Mouse (Mus musculus): Measurements from ENCODE around the gene Rcn3. TPM values are rescaled to one million over a fixed set of nuclear protein-coding genes. Genes with fewer than 3 reads are reported as not detected.

The Rcn3 gene
- total and polyA plus RNA-seq, 2 experiments from 2014 or later: 24.2 to 31.9 TPM

DNA sequence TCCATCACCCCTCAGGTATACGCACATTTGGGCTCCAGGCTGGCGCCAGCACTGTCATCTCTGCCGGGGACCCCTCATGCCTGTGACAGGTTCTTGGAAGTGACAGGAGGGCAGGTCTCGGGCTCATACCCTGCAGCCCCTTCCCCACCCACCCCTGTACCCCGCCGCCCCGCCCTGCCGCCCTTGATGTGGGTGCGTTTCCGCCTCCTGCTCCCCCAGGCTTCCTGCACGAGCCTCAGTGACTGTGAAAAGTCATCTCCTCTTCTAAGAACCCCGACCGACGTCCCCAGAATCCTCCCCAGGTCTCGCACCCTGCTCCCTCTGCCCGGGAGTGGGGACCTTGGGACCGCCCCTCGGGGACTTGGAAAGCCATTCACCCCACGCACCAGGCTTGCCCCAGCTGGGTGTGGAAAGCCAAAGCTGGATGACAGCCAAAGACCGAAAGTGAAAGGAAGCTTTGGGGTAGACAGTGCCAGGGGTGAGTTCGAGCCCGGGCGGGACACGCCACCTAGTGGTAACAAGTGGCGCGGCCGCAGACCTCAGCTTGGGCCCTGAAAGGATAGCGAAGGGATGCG, 44.1 kb upstream of the Rcn3 start, which contains the start of the genes Gm45713 and Flt3l:
Gene Gm45713 (minus strand): TSS at position 239 of the 575 bp plus-strand sequence.
Gene Flt3l (minus strand): TSS at position 440 of the 575 bp plus-strand sequence.
- ATAC-seq (ENCODE audit: low FRiP score) (peak; percentile 62), DNase-seq (ENCODE audit: low spot score) (peak; percentile 83)
- H3K4me3 ChIP-seq (ENCODE audit: low read depth, low read length): peak within 1 kb of the TSS; percentile 38
- peak within 1 kb of the TSS; percentile 50; the same call in 1 of the 2 replicates for H3K9ac ChIP-seq (replicated peaks; ENCODE audit: low read length, poor library complexity, severe bottlenecking)
- H3K27me3 ChIP-seq (ENCODE audit: insufficient read depth, low read length): no peaks in the 10 kb centered on the region
- peak; percentile 91 for TF ChIP-seq CTCF (IDR thresholded peaks at IDR 0.05)
- no peaks in the 10 kb centered on the region for H3K9me3 ChIP-seq (ENCODE audit: low read length)
- H3K4me1 ChIP-seq (ENCODE audit: insufficient read depth, low read length): no peaks in the 10 kb centered on the region
- peak within 1 kb of the TSS; percentile 58 for H3K4me2 ChIP-seq (ENCODE audit: low read depth, low read length, poor library complexity, severe bottlenecking)
- no peaks in the 10 kb centered on the region for H3K36me3 ChIP-seq (ENCODE audit: insufficient read depth, low read length)
- no peak within 1 kb of the TSS for H3K27ac ChIP-seq (ENCODE audit: low read depth, low read length)
- 3% methylated on average over 29 of the region's 29 CpGs for WGBS

DNA sequence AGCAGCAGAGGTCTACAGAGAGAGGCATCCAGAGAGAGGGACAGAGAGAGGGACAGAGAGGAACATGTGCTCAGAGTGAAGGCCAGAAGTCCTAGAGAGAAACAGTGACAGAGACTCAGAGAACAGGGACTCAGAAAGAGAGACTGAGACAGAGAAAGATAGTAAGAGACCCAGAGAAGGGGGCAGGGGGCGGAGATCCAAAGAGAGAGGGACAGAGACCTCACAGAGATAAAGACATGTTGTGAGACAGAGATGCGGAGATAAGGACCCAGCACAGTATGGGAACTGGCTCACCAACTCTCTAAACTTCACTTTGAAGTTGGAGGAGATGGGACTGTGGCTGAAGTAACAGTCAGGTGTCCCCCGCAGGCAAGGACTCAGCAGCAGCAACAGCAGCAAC, 43.3 kb upstream of the Rcn3 start:
- peak overlapping the region; percentile 58 for H3K4me2 ChIP-seq (ENCODE audit: low read depth, low read length, poor library complexity, severe bottlenecking)
- TF ChIP-seq CTCF (IDR thresholded peaks at IDR 0.05): no peak
- no peaks in the 10 kb centered on the region for H3K27me3 ChIP-seq (ENCODE audit: insufficient read depth, low read length)
- no peaks in the 10 kb centered on the region for H3K9me3 ChIP-seq (ENCODE audit: low read length)
- H3K9ac ChIP-seq (replicated peaks; ENCODE audit: low read length, poor library complexity, severe bottlenecking): no peak overlapping the region
- no peaks in the 10 kb centered on the region for H3K36me3 ChIP-seq (ENCODE audit: insufficient read depth, low read length)
- no peak overlapping the region for H3K27ac ChIP-seq (ENCODE audit: low read depth, low read length)
- no peak for DNase-seq (ENCODE audit: low spot score)
- WGBS: 77% methylated on average over 3 of the region's 3 CpGs
- H3K4me3 ChIP-seq (ENCODE audit: low read depth, low read length): no peak overlapping the region
- ATAC-seq (ENCODE audit: low FRiP score): no peak
- no peaks in the 10 kb centered on the region for H3K4me1 ChIP-seq (ENCODE audit: insufficient read depth, low read length)

DNA sequence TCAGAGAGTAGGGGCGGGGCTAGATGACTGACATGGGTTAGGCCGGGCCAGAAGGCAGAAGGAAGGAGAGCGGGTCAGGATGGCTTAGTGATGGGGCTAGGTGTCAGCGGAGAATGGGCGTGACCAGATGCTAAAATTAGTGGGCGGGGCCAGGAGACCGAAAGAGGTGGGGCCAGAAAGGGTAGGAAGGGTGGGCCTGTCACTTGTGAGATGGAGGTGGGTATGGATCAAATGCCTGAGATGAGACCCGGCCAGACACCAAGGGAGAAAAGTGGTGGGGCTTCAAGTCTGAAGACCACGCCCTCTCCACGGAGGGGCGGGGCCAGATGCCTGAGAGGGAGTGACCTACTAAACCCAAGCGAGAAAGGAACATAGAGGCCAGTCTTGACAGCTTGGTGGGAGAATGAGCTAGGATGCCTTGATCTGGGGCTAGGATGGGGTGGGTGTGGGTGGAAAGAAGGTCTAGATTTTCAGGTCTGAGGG, 42.6 kb upstream of the Rcn3 start:
- Histone ChIP-seq H3K4me2 (ENCODE audit: low read depth, low read length, poor library complexity, severe bottlenecking) (no peak overlapping the region), H3K27ac (ENCODE audit: low read depth, low read length) (no peak overlapping the region), H3K9ac (replicated peaks; ENCODE audit: low read length, poor library complexity, severe bottlenecking) (no peak overlapping the region), H3K27me3 (ENCODE audit: insufficient read depth, low read length) (no peaks in the 10 kb centered on the region), H3K4me1 (ENCODE audit: insufficient read depth, low read length) (0 out of 2 replicates have a peak, but pooled peaks cover 3% of the 10 kb centered on the region), H3K4me3 (ENCODE audit: low read depth, low read length) (no peak overlapping the region), H3K36me3 (ENCODE audit: insufficient read depth, low read length) (no peaks in the 10 kb centered on the region), H3K9me3 (ENCODE audit: low read length) (no peaks in the 10 kb centered on the region)
- TF ChIP-seq CTCF (IDR thresholded peaks at IDR 0.05): no peak
- DNase-seq (ENCODE audit: low spot score) (no peak), ATAC-seq (ENCODE audit: low FRiP score) (no peak)
- 9% methylated on average over 11 of the region's 12 CpGs for WGBS

- H3K27ac ChIP-seq (ENCODE audit: low read depth, low read length): no peak overlapping the region
- H3K4me2 ChIP-seq (ENCODE audit: low read depth, low read length, poor library complexity, severe bottlenecking): no peak overlapping the region
- H3K4me3 ChIP-seq (ENCODE audit: low read depth, low read length): no peak overlapping the region
- H3K4me1 ChIP-seq (ENCODE audit: insufficient read depth, low read length): 0 out of 2 replicates have a peak, but pooled peaks cover 3% of the 10 kb centered on the region
- DNase-seq (ENCODE audit: low spot score) (no peak), ATAC-seq (ENCODE audit: low FRiP score) (no peak)
- no peaks in the 10 kb centered on the region for H3K36me3 ChIP-seq (ENCODE audit: insufficient read depth, low read length)
- H3K27me3 ChIP-seq (ENCODE audit: insufficient read depth, low read length): no peaks in the 10 kb centered on the region
- TF ChIP-seq CTCF (IDR thresholded peaks at IDR 0.05): peak; percentile 12; the same call in 1 of the 2 replicates
- H3K9me3 ChIP-seq (ENCODE audit: low read length): no peaks in the 10 kb centered on the region
- H3K9ac ChIP-seq (replicated peaks; ENCODE audit: low read length, poor library complexity, severe bottlenecking): no peak overlapping the region
- 78% methylated on average over 8 of the region's 8 CpGs for WGBS
Observed at GRCm38 (mm10) chr7:45133446-45134159, 41.6 kb upstream of the Rcn3 start.

DNA sequence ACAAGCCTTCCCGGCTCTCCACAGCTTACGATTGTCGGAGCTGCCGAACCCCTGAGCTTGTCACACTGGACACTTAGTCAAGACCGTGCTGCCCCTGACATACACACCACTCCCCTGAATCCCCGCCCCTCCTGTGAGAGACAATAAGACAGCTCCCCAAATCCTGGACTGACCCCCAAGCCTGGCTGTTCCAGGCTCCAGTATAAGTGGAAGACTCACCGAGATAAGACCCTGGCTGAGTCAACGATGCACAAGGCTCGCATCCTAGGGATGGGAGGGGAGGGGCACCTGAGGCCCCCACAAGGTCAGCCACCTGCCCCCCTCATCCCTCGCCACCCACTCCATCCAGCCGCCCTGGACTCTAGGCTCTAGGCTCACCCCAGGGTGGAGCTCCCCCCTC, 39.8 kb upstream of the Rcn3 start:
- no peak for DNase-seq (ENCODE audit: low spot score)
- ATAC-seq (ENCODE audit: low FRiP score): no peak

More for the DNA sequence above, 39.8 kb upstream of the Rcn3 start:
- Histone ChIP-seq H3K4me2 (ENCODE audit: low read depth, low read length, poor library complexity, severe bottlenecking) (no peak overlapping the region), H3K27me3 (ENCODE audit: insufficient read depth, low read length) (no peaks in the 10 kb centered on the region), H3K4me3 (ENCODE audit: low read depth, low read length) (no peak overlapping the region), H3K4me1 (ENCODE audit: insufficient read depth, low read length) (peaks cover 6% of the 10 kb centered on the region; the same call in 1 of the 2 replicates), H3K9me3 (ENCODE audit: low read length) (no peaks in the 10 kb centered on the region), H3K36me3 (ENCODE audit: insufficient read depth, low read length) (peaks cover under 1% of the 10 kb centered on the region), H3K27ac (ENCODE audit: low read depth, low read length) (no peak overlapping the region), H3K9ac (replicated peaks; ENCODE audit: low read length, poor library complexity, severe bottlenecking) (no peak overlapping the region)
- TF ChIP-seq CTCF (IDR thresholded peaks at IDR 0.05): no peak
- WGBS: 80% methylated on average over 11 of the region's 11 CpGs
